Mouse (Mus musculus): ENCODE data around the gene Adora1. TPM values are rescaled to one million over a fixed set of nuclear protein-coding genes. Genes with fewer than 3 reads are reported as not detected.
A peak's percentile ranks its signal among the peaks of the same experiment; 100 is the strongest.

Adora1 gene
- polyA plus RNA-seq, 1 experiment from 2014 or later = 9.3 TPM

GRCm38 (mm10) chr1:134215059-134215458 is 20.2 kb downstream of the Adora1 start:
- Histone ChIP-seq H3K4me2 (no peak overlapping the region), H3K27me3 (replicated peaks) (peaks cover 16% of the 10 kb centered on the region; the same call in 1 of the 2 replicates), H3K4me3 (no peak overlapping the region), H3K9me3 (replicated peaks) (no peaks in the 10 kb centered on the region), H3K9ac (no peak overlapping the region), H3K4me1 (replicated peaks) (peaks cover 63% of the 10 kb centered on the region), H3K27ac (ENCODE audit: poor library complexity, severe bottlenecking) (no peak overlapping the region), H3K36me3 (no peaks in the 10 kb centered on the region)
- no peak for ATAC-seq (ENCODE audit: insufficient number of reproducible peaks, low FRiP score)
- WGBS = 72% methylated on average over 7 of the region's 7 CpGs

GRCm38 (mm10) chr1:134213405-134213804 is 21.8 kb downstream of the Adora1 start:
- WGBS = 26% methylated on average over 7 of the region's 7 CpGs
- Histone ChIP-seq H3K9me3 (replicated peaks) (no peaks in the 10 kb centered on the region), H3K4me2 (no peak overlapping the region; the same call in 1 of the 2 replicates), H3K27ac (ENCODE audit: poor library complexity, severe bottlenecking) (no peak overlapping the region), H3K4me3 (no peak overlapping the region), H3K9ac (no peak overlapping the region), H3K36me3 (no peaks in the 10 kb centered on the region), H3K27me3 (replicated peaks) (peaks cover 13% of the 10 kb centered on the region; the same call in 1 of the 2 replicates), H3K4me1 (replicated peaks) (peaks cover 70% of the 10 kb centered on the region)
- ATAC-seq (ENCODE audit: insufficient number of reproducible peaks, low FRiP score) = no peak

DNA sequence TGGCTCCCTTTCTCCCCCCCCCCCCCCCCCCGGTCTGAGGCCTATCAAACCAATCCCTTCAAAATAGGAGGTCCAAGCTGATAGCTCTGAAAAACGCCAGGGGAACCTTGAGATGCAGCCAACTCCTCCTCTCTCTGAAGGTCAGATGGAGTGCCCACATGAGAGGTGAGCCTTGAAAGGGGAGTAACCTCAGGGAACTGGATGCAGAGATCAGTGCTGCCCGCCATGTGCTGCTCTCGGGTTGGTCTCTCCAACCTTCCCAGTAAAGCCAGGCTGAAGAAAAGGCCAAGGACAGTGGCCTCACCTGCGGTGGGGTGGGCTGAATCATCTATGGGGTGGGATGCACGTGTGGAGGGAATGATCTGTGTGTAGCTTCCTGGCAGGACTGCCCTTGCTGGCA is 22.9 kb downstream of the Adora1 start:
- ATAC-seq (ENCODE audit: insufficient number of reproducible peaks, low FRiP score) = no peak
- no peak overlapping the region for H3K27ac ChIP-seq (ENCODE audit: poor library complexity, severe bottlenecking)

GRCm38 (mm10) chr1:134211631-134212030 is 23.6 kb downstream of the Adora1 start:
- Histone ChIP-seq H3K4me3 (no peak overlapping the region), H3K9ac (no peak overlapping the region), H3K9me3 (replicated peaks) (peaks cover 7% of the 10 kb centered on the region; the same call in 1 of the 2 replicates), H3K27ac (ENCODE audit: poor library complexity, severe bottlenecking) (no peak overlapping the region), H3K4me1 (replicated peaks) (peaks cover 54% of the 10 kb centered on the region), H3K4me2 (no peak overlapping the region), H3K27me3 (replicated peaks) (peaks cover 13% of the 10 kb centered on the region; the same call in 1 of the 2 replicates), H3K36me3 (no peaks in the 10 kb centered on the region)
- 32% methylated on average over 2 of the region's 2 CpGs for WGBS
- ATAC-seq (ENCODE audit: insufficient number of reproducible peaks, low FRiP score) = no peak

More for the DNA sequence above, 22.9 kb downstream of the Adora1 start:
- H3K9me3 ChIP-seq (replicated peaks) = peaks cover 7% of the 10 kb centered on the region; the same call in 1 of the 2 replicates
- H3K36me3 ChIP-seq = no peaks in the 10 kb centered on the region
- H3K4me3 ChIP-seq = no peak overlapping the region
- peaks cover 13% of the 10 kb centered on the region; the same call in 1 of the 2 replicates for H3K27me3 ChIP-seq (replicated peaks)
- no peak overlapping the region for H3K4me2 ChIP-seq
- H3K9ac ChIP-seq = no peak overlapping the region
- peaks cover 61% of the 10 kb centered on the region for H3K4me1 ChIP-seq (replicated peaks)
- WGBS = 72% methylated on average over 6 of the region's 6 CpGs

- Histone ChIP-seq H3K27ac (ENCODE audit: poor library complexity, severe bottlenecking) (no peak overlapping the region), H3K36me3 (no peaks in the 10 kb centered on the region), H3K4me2 (no peak overlapping the region), H3K9me3 (replicated peaks) (peaks cover 7% of the 10 kb centered on the region; the same call in 1 of the 2 replicates), H3K9ac (no peak overlapping the region), H3K4me1 (replicated peaks) (peaks cover 53% of the 10 kb centered on the region), H3K4me3 (no peak overlapping the region), H3K27me3 (replicated peaks) (peaks cover 13% of the 10 kb centered on the region; the same call in 1 of the 2 replicates)
- 49% methylated on average over 6 of the region's 6 CpGs for WGBS
- ATAC-seq (ENCODE audit: insufficient number of reproducible peaks, low FRiP score) = no peak
These were observed 24.2 kb downstream of the Adora1 start for GRCm38 (mm10) chr1:134211043-134211442.

DNA sequence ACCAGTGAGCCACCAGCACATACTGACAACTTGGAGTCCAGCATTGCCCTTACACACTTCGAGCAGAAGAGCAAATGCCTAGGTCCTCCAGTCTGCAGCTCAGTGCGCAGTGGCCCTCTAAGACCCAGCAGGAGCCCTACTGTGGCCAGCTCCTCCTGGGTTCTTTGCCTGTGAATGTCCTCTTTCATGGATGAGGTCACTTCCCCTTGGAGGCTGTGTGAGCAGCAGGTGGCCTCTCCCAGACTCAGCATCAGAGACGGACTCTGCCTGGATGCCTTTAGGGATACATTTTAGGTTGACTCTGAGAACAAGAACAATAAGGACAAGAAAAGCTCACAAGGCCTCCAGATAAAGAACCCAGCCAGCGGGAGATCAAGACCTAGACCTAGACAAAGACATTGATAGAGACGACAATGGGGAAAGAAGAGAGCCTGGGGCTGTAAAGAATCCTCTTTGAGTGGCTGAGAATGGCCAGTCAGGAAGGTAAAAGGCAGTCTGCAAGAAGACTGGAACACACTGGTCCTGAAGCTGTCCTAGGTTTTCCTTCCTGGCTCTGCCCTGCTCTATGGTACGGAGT is 25.0 kb downstream of the Adora1 start:
- no peak overlapping the region for H3K4me2 ChIP-seq
- no peak for ATAC-seq (ENCODE audit: insufficient number of reproducible peaks, low FRiP score)
- H3K4me1 ChIP-seq (replicated peaks) = peaks cover 54% of the 10 kb centered on the region
- peaks cover 7% of the 10 kb centered on the region; the same call in 1 of the 2 replicates for H3K9me3 ChIP-seq (replicated peaks)
- H3K27ac ChIP-seq (ENCODE audit: poor library complexity, severe bottlenecking) = no peak overlapping the region
- no peaks in the 10 kb centered on the region for H3K36me3 ChIP-seq
- peaks cover 13% of the 10 kb centered on the region; the same call in 1 of the 2 replicates for H3K27me3 ChIP-seq (replicated peaks)
- no peak overlapping the region for H3K4me3 ChIP-seq
- WGBS = 63% methylated on average over 6 of the region's 6 CpGs
- H3K9ac ChIP-seq = no peak overlapping the region

GRCm38 (mm10) chr1:134206085-134206484 is 29.1 kb downstream of the Adora1 start:
- ATAC-seq (ENCODE audit: insufficient number of reproducible peaks, low FRiP score) = peak; percentile 54
- Histone ChIP-seq H3K4me1 (replicated peaks) (peaks cover 29% of the 10 kb centered on the region), H3K27me3 (replicated peaks) (peaks cover 5% of the 10 kb centered on the region; the same call in 1 of the 2 replicates), H3K4me3 (no peak overlapping the region), H3K36me3 (no peaks in the 10 kb centered on the region), H3K27ac (ENCODE audit: poor library complexity, severe bottlenecking) (peak overlapping the region; percentile 8; the same call in 1 of the 2 replicates), H3K9ac (no peak overlapping the region), H3K9me3 (replicated peaks) (peaks cover 7% of the 10 kb centered on the region; the same call in 1 of the 2 replicates), H3K4me2 (no peak overlapping the region)
- WGBS = 22% methylated on average over 5 of the region's 5 CpGs

DNA sequence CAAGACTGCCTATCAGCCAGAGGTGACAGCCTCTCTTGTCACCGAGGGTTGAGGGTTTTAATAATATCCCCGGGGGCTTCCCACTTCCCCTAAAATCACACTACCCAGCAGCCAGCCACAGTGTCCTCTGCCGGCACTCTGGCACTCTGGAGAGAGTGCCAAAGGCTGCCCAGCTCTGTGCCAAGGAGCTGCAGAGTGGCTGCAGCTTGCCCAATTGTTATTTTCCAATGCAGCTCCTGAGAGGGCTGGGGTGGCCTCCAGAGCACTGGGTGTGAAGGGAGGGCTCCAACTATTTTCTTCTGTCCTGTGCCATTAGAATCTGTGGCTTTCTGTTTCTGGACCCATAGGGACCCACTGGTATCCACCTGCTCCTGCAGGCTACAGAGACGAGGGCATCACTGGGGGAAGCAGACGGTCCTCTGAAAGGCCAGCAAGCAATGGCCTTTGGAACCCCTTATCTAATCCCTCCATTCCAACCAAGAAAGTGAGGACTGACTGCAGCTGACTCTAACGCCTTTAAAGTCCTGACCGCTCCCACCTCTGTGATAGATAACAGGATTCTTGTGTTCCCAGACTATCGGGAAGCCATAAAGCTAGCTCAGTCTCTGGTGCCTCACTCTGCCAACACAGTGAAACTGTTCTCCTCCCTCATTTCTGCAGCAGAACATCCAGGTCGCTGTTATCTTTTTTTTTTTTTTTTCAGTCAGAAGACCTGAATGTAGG is 29.8 kb downstream of the Adora1 start:
- H3K9ac ChIP-seq = 0 out of 2 replicates have a peak overlapping the region, but pooled peaks have one; percentile 1
- H3K27me3 ChIP-seq (replicated peaks) = no peaks in the 10 kb centered on the region
- H3K9me3 ChIP-seq (replicated peaks) = peaks cover 7% of the 10 kb centered on the region; the same call in 1 of the 2 replicates
- no peak overlapping the region for H3K4me3 ChIP-seq
- 0 out of 2 replicates have a peak overlapping the region, but pooled peaks have one; percentile 8 for H3K4me2 ChIP-seq
- 8% methylated on average over 9 of the region's 9 CpGs for WGBS
- peaks cover 25% of the 10 kb centered on the region for H3K4me1 ChIP-seq (replicated peaks)
- peak; percentile 60; the same call in 1 of the 2 replicates for ATAC-seq (ENCODE audit: insufficient number of reproducible peaks, low FRiP score)
- 0 out of 2 replicates have a peak overlapping the region, but pooled peaks have one; percentile 15 for H3K27ac ChIP-seq (ENCODE audit: poor library complexity, severe bottlenecking)
- no peaks in the 10 kb centered on the region for H3K36me3 ChIP-seq

DNA sequence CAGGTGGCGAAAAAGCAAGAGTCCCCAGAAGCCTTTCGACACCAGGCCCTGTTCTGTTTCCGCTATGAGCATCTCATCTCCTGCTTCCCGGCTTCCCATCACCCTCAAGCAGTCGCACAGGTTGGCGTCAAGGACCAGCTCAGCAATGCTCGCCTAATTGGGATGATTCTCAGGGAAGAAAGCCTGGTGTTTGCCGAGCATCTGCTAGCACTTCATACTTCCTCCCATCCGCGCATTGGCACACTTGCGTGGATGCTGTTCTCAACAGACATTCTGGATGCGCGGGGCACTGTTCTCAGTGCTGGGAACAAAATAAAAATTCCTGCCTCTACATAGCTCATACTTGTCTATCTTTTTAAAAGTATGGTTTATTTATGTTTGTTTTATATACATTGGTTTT is 31.0 kb downstream of the Adora1 start:
- H3K36me3 ChIP-seq = no peaks in the 10 kb centered on the region
- peaks cover 7% of the 10 kb centered on the region; the same call in 1 of the 2 replicates for H3K9me3 ChIP-seq (replicated peaks)
- H3K9ac ChIP-seq = no peak overlapping the region
- H3K4me2 ChIP-seq = no peak overlapping the region
- no peak for ATAC-seq (ENCODE audit: insufficient number of reproducible peaks, low FRiP score)
- H3K4me3 ChIP-seq = no peak overlapping the region
- WGBS = 87% methylated on average over 13 of the region's 13 CpGs
- no peak overlapping the region for H3K27ac ChIP-seq (ENCODE audit: poor library complexity, severe bottlenecking)
- H3K27me3 ChIP-seq (replicated peaks) = no peaks in the 10 kb centered on the region
- peaks cover 25% of the 10 kb centered on the region for H3K4me1 ChIP-seq (replicated peaks)

- no peak overlapping the region for H3K4me2 ChIP-seq
- peaks cover 18% of the 10 kb centered on the region for H3K4me1 ChIP-seq (replicated peaks)
- H3K9ac ChIP-seq = no peak overlapping the region
- no peaks in the 10 kb centered on the region for H3K9me3 ChIP-seq (replicated peaks)
- 62% methylated on average over 3 of the region's 3 CpGs for WGBS
- H3K27ac ChIP-seq (ENCODE audit: poor library complexity, severe bottlenecking) = no peak overlapping the region
- H3K4me3 ChIP-seq = no peak overlapping the region
- no peaks in the 10 kb centered on the region for H3K36me3 ChIP-seq
- ATAC-seq (ENCODE audit: insufficient number of reproducible peaks, low FRiP score) = no peak
- no peaks in the 10 kb centered on the region for H3K27me3 ChIP-seq (replicated peaks)
These were observed 33.3 kb downstream of the Adora1 start for GRCm38 (mm10) chr1:134201751-134202420.

Data from heart, embryonic 12.5 days (tissue).